Mouse (Mus musculus): ENCODE results near the gene Capn3. TPM values are rescaled to one million over a fixed set of nuclear protein-coding genes. Genes with fewer than 3 reads are reported as not detected.

Gene Capn3
- polyA plus RNA-seq, 1 experiment from 2014 or later, result 0.89 TPM

DNA sequence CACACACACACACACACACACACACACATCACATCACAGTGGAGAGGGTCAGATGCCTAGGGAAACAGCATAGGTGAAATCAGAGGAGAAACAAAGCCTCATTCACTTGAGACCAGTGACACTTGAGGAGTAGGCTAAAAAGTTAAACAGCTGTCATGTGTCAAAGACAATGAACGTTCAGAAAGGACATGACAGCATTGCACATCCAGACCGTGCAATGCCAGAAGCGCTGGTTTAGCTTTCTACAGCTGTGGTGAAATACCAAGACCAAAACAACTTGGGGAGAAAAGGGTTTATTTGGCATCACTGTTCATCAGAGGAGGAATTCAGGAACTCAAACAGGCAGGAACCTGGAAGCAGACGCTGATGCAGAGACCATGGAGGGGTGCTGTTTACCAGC, 37.4 kb downstream of the Capn3 start:
- Histone ChIP-seq H3K9ac (no peak overlapping the region), H3K27me3 (replicated peaks) (no peaks in the 10 kb centered on the region), H3K36me3 (no peaks in the 10 kb centered on the region), H3K4me3 (replicated peaks) (no peak overlapping the region), H3K27ac (no peak overlapping the region), H3K4me2 (replicated peaks) (no peak overlapping the region), H3K4me1 (replicated peaks) (no peaks in the 10 kb centered on the region), H3K9me3 (no peaks in the 10 kb centered on the region)
- no peak for ATAC-seq
- 56% methylated on average over 4 of the region's 4 CpGs for WGBS

- H3K27ac ChIP-seq, result no peak overlapping the region
- H3K4me1 ChIP-seq (replicated peaks), result peaks cover 10% of the 10 kb centered on the region
- no peaks in the 10 kb centered on the region for H3K9me3 ChIP-seq
- H3K4me3 ChIP-seq (replicated peaks), result no peak overlapping the region
- ATAC-seq, result no peak
- H3K36me3 ChIP-seq, result no peaks in the 10 kb centered on the region
- 58% methylated on average over 3 of the region's 3 CpGs for WGBS
- no peaks in the 10 kb centered on the region for H3K27me3 ChIP-seq (replicated peaks)
- no peak overlapping the region for H3K4me2 ChIP-seq (replicated peaks)
- no peak overlapping the region for H3K9ac ChIP-seq
Measured at GRCm38 (mm10) chr2:120496511-120496910, 40.7 kb downstream of the Capn3 start.

- H3K9ac ChIP-seq, result no peak overlapping the region
- H3K4me3 ChIP-seq (replicated peaks), result no peak overlapping the region
- H3K4me2 ChIP-seq (replicated peaks), result 0 out of 2 replicates have a peak overlapping the region, but pooled peaks have one; percentile 9
- H3K27ac ChIP-seq, result no peak overlapping the region
- H3K9me3 ChIP-seq, result no peaks in the 10 kb centered on the region
- H3K27me3 ChIP-seq (replicated peaks), result no peaks in the 10 kb centered on the region
- H3K36me3 ChIP-seq, result no peaks in the 10 kb centered on the region
- peak; percentile 49; the same call in 1 of the 2 replicates for ATAC-seq
- peaks cover 12% of the 10 kb centered on the region for H3K4me1 ChIP-seq (replicated peaks)
- 43% methylated on average over 6 of the region's 6 CpGs for WGBS
Measured at GRCm38 (mm10) chr2:120499971-120500471, 44.2 kb downstream of the Capn3 start.

DNA sequence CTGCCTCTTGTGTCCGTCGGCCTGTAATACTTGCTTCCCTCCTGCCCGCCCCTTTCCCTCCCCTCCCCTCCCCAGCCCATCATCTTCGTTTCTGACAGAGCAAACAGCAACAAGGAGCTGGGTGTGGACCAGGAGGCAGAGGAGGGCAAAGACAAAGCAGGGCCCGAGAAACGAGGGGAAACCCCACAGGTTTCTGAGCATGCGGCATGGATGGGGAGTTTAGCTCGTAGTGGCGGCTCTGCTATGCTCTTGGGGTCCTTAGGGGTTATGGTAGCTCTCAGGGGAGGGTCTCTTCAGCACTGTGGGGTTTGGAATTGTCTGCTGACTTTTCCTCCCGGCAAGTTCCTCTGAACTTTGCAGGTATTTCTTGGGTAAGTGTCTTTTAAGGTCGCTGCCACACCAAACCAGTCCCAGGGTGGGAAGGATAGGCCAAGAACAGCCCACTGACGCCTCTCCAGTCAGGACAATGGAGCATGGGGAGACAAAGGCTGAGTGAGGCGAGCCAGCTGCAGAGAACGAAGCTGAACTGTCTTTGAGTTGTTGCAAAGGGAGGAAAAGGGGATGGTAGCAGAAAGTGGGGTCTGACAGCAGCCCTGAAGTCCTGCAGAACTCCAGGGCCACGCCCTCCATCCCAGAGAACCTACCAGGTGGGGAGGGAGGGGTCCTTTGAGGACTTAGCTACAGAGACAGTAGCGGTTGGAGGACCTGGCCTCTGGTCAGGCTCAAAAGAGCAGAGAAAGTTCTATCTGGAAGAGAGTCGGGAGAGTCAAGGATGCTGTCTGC, 45.5 kb downstream of the Capn3 start:
- ATAC-seq, result no peak
- Histone ChIP-seq H3K4me3 (replicated peaks) (no peak overlapping the region), H3K27me3 (replicated peaks) (no peaks in the 10 kb centered on the region), H3K9ac (no peak overlapping the region), H3K36me3 (peaks cover 2% of the 10 kb centered on the region; the same call in 1 of the 2 replicates), H3K9me3 (no peaks in the 10 kb centered on the region), H3K27ac (no peak overlapping the region), H3K4me1 (replicated peaks) (peaks cover 12% of the 10 kb centered on the region), H3K4me2 (replicated peaks) (no peak overlapping the region)
- WGBS, result 37% methylated on average over 17 of the region's 17 CpGs

DNA sequence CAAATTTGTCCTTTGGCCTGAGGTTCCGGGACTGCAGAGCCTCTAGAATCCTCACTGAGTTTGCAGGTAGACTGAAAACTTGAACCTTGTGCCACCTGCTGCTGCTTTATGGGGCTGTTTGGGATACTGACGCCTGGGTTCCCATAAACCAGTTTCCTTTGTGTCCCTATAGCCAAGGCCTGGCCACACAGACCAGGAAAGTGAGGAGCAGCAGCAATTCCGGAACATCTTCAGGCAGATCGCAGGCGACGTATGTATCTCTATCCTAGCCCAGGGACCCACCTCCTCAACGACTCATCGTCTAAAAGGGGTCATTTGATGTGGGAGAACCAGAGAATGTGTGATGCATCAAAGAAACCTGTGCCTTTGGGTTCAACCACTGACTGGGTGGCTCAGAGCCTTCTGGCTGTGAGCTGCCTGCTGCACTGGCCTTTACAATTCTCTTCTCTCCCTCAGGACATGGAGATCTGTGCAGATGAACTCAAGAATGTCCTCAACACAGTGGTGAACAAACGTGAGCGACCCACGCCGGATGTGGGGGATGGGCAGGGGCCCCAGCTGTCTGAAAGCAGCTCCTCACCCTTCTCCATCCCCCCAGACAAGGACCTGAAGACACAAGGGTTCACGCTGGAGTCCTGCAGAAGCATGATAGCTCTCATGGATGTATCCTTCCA, 46.2 kb downstream of the Capn3 start:
- H3K4me3 ChIP-seq (replicated peaks), result no peak overlapping the region
- H3K4me1 ChIP-seq (replicated peaks), result peaks cover 12% of the 10 kb centered on the region
- no peak for ATAC-seq
- H3K27me3 ChIP-seq (replicated peaks), result no peaks in the 10 kb centered on the region
- no peak overlapping the region for H3K9ac ChIP-seq
- H3K4me2 ChIP-seq (replicated peaks), result no peak overlapping the region
- 62% methylated on average over 13 of the region's 13 CpGs for WGBS
- peaks cover 2% of the 10 kb centered on the region; the same call in 1 of the 2 replicates for H3K36me3 ChIP-seq
- no peaks in the 10 kb centered on the region for H3K9me3 ChIP-seq
- H3K27ac ChIP-seq, result no peak overlapping the region

DNA sequence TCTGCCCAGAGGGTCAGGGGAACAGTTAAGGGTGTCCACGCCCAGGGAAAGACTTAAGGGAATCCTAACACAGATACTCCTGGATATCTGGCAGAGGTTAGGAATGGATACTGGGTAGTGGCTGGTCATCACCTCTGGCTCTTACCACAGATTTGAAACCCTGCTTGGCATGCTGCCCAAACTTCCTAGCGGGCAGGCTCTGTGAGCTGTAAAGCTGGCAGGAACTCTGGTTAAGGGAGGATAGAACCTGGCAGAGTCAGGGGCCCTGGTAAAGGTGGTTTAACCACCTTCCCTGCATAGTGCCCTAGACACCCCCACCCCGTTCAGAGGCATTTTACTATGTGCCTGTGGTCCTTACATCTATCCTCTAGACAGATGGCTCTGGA, 46.8 kb downstream of the Capn3 start:
- Histone ChIP-seq H3K27me3 (replicated peaks) (no peaks in the 10 kb centered on the region), H3K27ac (no peak overlapping the region), H3K36me3 (peaks cover 2% of the 10 kb centered on the region; the same call in 1 of the 2 replicates), H3K4me1 (replicated peaks) (peaks cover 12% of the 10 kb centered on the region), H3K9me3 (no peaks in the 10 kb centered on the region), H3K9ac (no peak overlapping the region), H3K4me3 (replicated peaks) (no peak overlapping the region), H3K4me2 (replicated peaks) (no peak overlapping the region)
- ATAC-seq, result no peak
- WGBS, result 72% methylated on average over 3 of the region's 3 CpGs

DNA sequence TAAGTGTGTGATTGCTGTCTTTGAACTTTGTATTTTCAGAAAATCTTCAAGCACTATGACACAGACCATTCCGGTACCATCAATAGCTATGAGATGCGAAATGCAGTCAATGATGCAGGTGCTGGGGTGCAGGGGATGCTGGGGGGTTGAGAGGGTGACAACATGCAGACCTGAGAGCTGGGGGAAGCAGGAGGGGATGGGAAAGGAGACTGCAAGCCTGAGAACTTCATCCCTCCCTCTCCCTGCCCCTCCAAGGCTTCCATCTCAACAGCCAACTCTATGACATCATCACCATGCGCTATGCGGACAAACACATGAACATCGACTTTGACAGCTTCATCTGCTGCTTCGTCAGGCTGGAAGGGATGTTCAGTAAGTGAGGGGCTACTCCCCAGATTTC, 47.3 kb downstream of the Capn3 start:
- Histone ChIP-seq H3K27ac (no peak overlapping the region), H3K4me1 (replicated peaks) (peaks cover 12% of the 10 kb centered on the region), H3K4me2 (replicated peaks) (no peak overlapping the region), H3K27me3 (replicated peaks) (no peaks in the 10 kb centered on the region), H3K36me3 (peaks cover 2% of the 10 kb centered on the region; the same call in 1 of the 2 replicates), H3K9ac (no peak overlapping the region), H3K9me3 (no peaks in the 10 kb centered on the region), H3K4me3 (replicated peaks) (no peak overlapping the region)
- no peak for ATAC-seq
- 90% methylated on average over 6 of the region's 6 CpGs for WGBS

DNA sequence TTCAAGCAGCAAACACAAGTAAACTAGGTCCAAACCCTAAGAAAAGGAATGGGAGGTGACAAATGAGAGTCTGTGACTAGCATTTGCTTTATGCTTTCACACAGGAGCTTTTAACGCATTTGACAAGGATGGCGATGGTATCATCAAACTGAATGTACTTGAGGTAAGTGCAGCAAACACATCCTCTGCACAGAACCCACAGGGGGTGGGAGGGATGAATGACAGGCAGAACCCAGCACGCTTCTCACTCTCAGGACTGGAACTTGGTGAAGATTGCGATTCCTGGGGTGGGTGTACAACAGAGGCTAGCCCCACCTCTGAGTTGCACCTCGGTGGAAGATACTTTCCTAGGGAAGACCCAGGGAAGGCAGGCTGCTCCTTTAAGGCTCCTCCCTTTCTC, 48.2 kb downstream of the Capn3 start:
- H3K9ac ChIP-seq, result no peak overlapping the region
- H3K4me3 ChIP-seq (replicated peaks), result no peak overlapping the region
- H3K4me2 ChIP-seq (replicated peaks), result no peak overlapping the region
- peaks cover 12% of the 10 kb centered on the region for H3K4me1 ChIP-seq (replicated peaks)
- WGBS, result 85% methylated on average over 5 of the region's 5 CpGs
- H3K36me3 ChIP-seq, result peaks cover 2% of the 10 kb centered on the region; the same call in 1 of the 2 replicates
- no peaks in the 10 kb centered on the region for H3K27me3 ChIP-seq (replicated peaks)
- ATAC-seq, result no peak
- H3K27ac ChIP-seq, result no peak overlapping the region
- H3K9me3 ChIP-seq, result no peaks in the 10 kb centered on the region

- Histone ChIP-seq H3K4me2 (replicated peaks) (no peak overlapping the region), H3K9ac (no peak overlapping the region), H3K4me1 (replicated peaks) (no peaks in the 10 kb centered on the region), H3K27me3 (replicated peaks) (no peaks in the 10 kb centered on the region), H3K36me3 (peaks cover 36% of the 10 kb centered on the region), H3K9me3 (no peaks in the 10 kb centered on the region), H3K4me3 (replicated peaks) (no peak overlapping the region), H3K27ac (no peak overlapping the region)
- no peak for ATAC-seq
- WGBS, result 87% methylated on average over 4 of the region's 4 CpGs
Measured at GRCm38 (mm10) chr2:120514181-120514580, 58.4 kb downstream of the Capn3 start.

DNA sequence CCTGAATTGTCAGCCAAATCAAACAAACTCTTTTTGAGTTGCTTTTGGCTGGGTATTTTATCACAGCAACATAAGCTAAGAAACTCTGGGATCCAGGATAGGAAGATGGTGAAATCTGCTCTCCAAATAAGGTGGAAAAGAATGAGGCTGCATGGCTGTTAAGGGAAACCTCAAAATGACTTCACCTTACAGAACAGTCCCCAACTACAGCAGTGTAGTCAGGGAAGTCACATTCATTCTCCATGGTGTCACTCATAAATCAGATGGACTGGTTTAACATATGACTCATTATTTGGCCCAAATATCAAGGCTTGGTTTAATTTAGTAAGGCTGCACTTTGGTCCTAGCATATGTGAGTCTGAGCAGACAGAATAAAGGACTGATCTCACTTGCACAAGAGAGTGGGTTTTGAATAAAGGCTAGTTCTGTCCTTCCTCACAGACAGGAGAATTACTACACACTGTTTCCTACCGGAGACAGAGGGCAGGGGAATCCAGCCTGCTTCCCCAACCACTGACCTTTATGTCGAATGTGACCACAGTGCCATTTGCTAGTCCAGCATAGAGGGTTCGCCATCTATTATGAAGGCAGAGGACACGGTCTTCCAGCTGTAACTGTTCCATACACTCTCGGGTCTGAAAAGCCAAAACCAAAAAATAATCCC, 62.9 kb downstream of the Capn3 start:
- Histone ChIP-seq H3K4me1 (replicated peaks) (no peaks in the 10 kb centered on the region), H3K4me2 (replicated peaks) (no peak overlapping the region), H3K27me3 (replicated peaks) (no peaks in the 10 kb centered on the region), H3K9me3 (no peaks in the 10 kb centered on the region), H3K4me3 (replicated peaks) (no peak overlapping the region), H3K27ac (no peak overlapping the region), H3K9ac (no peak overlapping the region), H3K36me3 (peaks cover 44% of the 10 kb centered on the region)
- WGBS, result 92% methylated on average over 5 of the region's 5 CpGs
- no peak for ATAC-seq

- Histone ChIP-seq H3K36me3 (peaks cover 26% of the 10 kb centered on the region), H3K4me3 (replicated peaks) (no peak overlapping the region), H3K9ac (no peak overlapping the region), H3K4me1 (replicated peaks) (no peaks in the 10 kb centered on the region), H3K4me2 (replicated peaks) (no peak overlapping the region), H3K9me3 (no peaks in the 10 kb centered on the region), H3K27ac (no peak overlapping the region), H3K27me3 (replicated peaks) (no peaks in the 10 kb centered on the region)
- 89% methylated on average over 5 of the region's 5 CpGs for WGBS
- ATAC-seq, result no peak
Measured at GRCm38 (mm10) chr2:120526771-120527170, 71.0 kb downstream of the Capn3 start.

- no peaks in the 10 kb centered on the region for H3K4me1 ChIP-seq (replicated peaks)
- no peak overlapping the region for H3K4me2 ChIP-seq (replicated peaks)
- H3K9ac ChIP-seq, result no peak overlapping the region
- H3K27ac ChIP-seq, result no peak overlapping the region
- no peaks in the 10 kb centered on the region for H3K27me3 ChIP-seq (replicated peaks)
- peaks cover 30% of the 10 kb centered on the region for H3K36me3 ChIP-seq
- no peak overlapping the region for H3K4me3 ChIP-seq (replicated peaks)
- ATAC-seq, result no peak
- no peaks in the 10 kb centered on the region for H3K9me3 ChIP-seq
Measured at GRCm38 (mm10) chr2:120529531-120529930, 73.7 kb downstream of the Capn3 start.

Data from intestine, embryonic 15.5 days (tissue).